Mouse (Mus musculus) embryonic fibroblast, embryonic 13.5 days (primary cell): ENCODE measurements around the gene Dnah8.

Experiments
- CTCF ChIP-seq: IDR thresholded peaks from 2 replicates; pipeline ENCODE4 v1.5.1; 2011; ENCODE audit warnings: mild to moderate bottlenecking, control low read depth, low read length, moderate library complexity, borderline replicate concordance; ENCODE audit not compliant: insufficient read depth
- POLR2A ChIP-seq: IDR thresholded peaks from 2 replicates; pipeline ENCODE4 v1.6.1; 2011; ENCODE audit warnings: low read depth, mild to moderate bottlenecking, control low read depth, low read length, moderate library complexity

DNA sequence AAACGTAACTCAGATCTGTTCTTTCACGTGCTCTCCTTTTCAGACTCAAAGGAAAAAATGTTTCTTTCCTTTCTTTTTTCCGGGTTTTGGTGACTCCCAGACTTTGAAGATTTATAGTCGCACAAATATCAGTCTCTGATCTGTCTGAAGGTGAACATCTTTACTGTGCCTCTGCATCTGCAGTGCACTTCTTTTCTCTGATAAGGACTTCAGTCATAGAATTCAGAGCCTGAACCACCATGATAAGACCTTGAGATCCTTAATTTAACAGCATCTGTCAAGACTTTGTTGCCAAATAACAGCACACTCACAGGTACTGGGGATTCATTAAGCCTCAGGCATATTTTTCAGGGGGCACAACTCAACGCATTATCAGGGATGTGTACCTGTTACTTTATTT lies 8.0 kb upstream of the Dnah8 start:
- TF ChIP-seq POLR2A (no peak), CTCF (no peak)
